Mouse (Mus musculus): Measurements from ENCODE around the gene Tpd52l1.
A peak's percentile ranks its signal among the peaks of the same experiment; 100 is the strongest.
"Not testable (repeated sequence)": the region's sequence is repeated elsewhere in the genome, so short reads cannot be mapped to it uniquely, and the experiment has no call there.

The Tpd52l1 gene

GRCm38 (mm10) chr10:31445291-31446124, at the start of gene Tpd52l1:
Gene Tpd52l1, minus strand, starts transcription at chr10:31445958.
- DNase-seq = peak; percentile 46

GRCm38 (mm10) chr10:31494296-31494695, 48.5 kb upstream of the Tpd52l1 start:
- DNase-seq = no peak

- no peak for DNase-seq
These were observed 21.5 kb upstream of the Tpd52l1 start for GRCm38 (mm10) chr10:31467043-31467898.

GRCm38 (mm10) chr10:31465840-31466541, 20.2 kb upstream of the Tpd52l1 start:
- no peak for DNase-seq

GRCm38 (mm10) chr10:31465424-31465823, 19.7 kb upstream of the Tpd52l1 start:
- DNase-seq = no peak

- DNase-seq = no peak
These were observed 17.3 kb upstream of the Tpd52l1 start for GRCm38 (mm10) chr10:31463044-31463443.

- no peak for DNase-seq
These were observed 11.0 kb upstream of the Tpd52l1 start for GRCm38 (mm10) chr10:31456806-31457205.

- DNase-seq = no peak
These were observed 1.3 kb upstream of the Tpd52l1 start for GRCm38 (mm10) chr10:31447083-31447482.

- no peak for DNase-seq
These were observed 1.6 kb downstream of the Tpd52l1 start for GRCm38 (mm10) chr10:31444206-31444605.

GRCm38 (mm10) chr10:31441491-31441890, 4.3 kb downstream of the Tpd52l1 start:
- no peak for DNase-seq

- no peak for DNase-seq
These were observed 9.7 kb downstream of the Tpd52l1 start for GRCm38 (mm10) chr10:31436047-31436446.

GRCm38 (mm10) chr10:31417956-31418355, 27.8 kb downstream of the Tpd52l1 start:
- DNase-seq = no peak

GRCm38 (mm10) chr10:31392990-31393389, 52.8 kb downstream of the Tpd52l1 start:
- no peak for DNase-seq

GRCm38 (mm10) chr10:31390777-31391395, 54.9 kb downstream of the Tpd52l1 start:
- DNase-seq = no peak

- DNase-seq = not testable (repeated sequence)
These were observed 57.2 kb downstream of the Tpd52l1 start for GRCm38 (mm10) chr10:31388566-31388965.

- DNase-seq = not testable (repeated sequence)
These were observed 75.6 kb downstream of the Tpd52l1 start for GRCm38 (mm10) chr10:31370200-31370599.

- no peak for DNase-seq
These were observed 86.0 kb downstream of the Tpd52l1 start for GRCm38 (mm10) chr10:31359749-31360148.

- no peak for DNase-seq
These were observed 90.8 kb downstream of the Tpd52l1 start for GRCm38 (mm10) chr10:31354886-31355461.

- DNase-seq = no peak
These were observed 91.6 kb downstream of the Tpd52l1 start for GRCm38 (mm10) chr10:31354141-31354540.

GRCm38 (mm10) chr10:31352845-31353427, 92.8 kb downstream of the Tpd52l1 start:
- no peak for DNase-seq

GRCm38 (mm10) chr10:31351056-31351455, 94.7 kb downstream of the Tpd52l1 start:
- no peak for DNase-seq

- no peak for DNase-seq
These were observed 99.4 kb downstream of the Tpd52l1 start for GRCm38 (mm10) chr10:31346401-31346800.
